Mouse (Mus musculus) right cerebral cortex, postnatal 10 days (tissue): Measurements from ENCODE around the gene Gm20388.
A peak's percentile ranks its signal among the peaks of the same experiment; 100 is the strongest.

Experiments used
- DNase-seq, 2 experiments: peaks; one replicate each; pipeline ENCODE4 v3.0.0; 2021; ENCODE audit warnings: low spot score in 2 of 2

Gm20388 gene

DNA sequence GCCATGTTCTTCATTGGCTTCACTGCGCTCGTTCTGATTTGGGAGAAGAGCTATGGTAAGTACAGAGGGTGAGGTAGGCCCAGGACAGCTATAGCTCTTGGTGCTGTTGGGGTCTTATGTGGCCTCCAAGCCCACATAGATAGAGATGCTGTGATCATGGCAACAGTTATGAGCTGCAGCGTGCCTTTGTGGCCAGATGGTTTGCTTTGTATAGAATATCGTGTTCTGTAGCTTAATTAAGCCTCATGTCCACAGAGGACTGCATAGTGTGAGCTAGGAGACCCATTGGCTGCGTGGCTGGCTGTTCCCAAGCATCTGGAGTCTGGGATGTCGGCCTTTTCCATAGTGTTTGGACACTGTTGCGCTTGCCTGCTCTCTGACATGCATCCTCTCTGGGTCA is 762.7 kb downstream of the Gm20388 start:
- DNase-seq, result peak; percentile 48 to 74

DNA sequence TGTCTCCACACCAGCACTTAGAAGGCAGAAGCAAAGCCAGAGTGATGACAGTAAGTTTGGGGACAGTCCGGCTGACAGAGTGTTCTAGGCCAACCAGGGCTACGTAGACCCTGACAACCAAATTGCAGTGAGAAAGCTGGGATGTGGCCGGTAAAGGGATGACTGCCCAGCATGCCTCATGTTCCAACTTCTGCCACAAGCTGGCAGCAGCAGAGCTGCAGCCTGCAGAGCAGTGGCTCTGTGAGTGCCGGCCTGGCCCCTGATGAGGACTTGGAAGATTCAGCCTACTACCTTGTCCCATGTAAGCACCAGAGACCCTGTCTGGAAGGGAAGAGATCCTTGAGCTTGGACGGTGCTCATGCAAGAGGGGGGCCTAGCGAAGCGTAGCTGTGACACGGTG is 765.1 kb downstream of the Gm20388 start:
- no peak for DNase-seq

DNA sequence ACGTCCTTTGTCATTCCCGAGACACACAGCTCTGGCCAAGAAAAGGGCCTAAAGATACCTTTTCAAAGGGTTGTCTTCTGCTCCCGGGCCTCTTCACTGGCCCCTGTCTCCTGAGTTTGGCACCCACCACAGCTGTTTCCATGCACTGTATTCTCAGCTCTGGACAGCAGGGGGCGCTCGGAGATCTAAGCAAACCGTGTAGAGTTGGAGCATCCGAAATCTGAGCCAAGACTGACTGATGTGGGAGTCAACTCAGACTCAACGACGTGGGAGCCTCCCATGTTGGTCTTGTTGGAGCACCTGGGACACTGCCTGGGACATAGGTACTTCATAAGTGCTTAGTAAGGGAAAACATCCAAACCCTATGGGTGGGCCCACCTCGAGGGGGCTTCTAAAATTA is 767.8 kb downstream of the Gm20388 start:
- peak; percentile 86 to 92 for DNase-seq

DNA sequence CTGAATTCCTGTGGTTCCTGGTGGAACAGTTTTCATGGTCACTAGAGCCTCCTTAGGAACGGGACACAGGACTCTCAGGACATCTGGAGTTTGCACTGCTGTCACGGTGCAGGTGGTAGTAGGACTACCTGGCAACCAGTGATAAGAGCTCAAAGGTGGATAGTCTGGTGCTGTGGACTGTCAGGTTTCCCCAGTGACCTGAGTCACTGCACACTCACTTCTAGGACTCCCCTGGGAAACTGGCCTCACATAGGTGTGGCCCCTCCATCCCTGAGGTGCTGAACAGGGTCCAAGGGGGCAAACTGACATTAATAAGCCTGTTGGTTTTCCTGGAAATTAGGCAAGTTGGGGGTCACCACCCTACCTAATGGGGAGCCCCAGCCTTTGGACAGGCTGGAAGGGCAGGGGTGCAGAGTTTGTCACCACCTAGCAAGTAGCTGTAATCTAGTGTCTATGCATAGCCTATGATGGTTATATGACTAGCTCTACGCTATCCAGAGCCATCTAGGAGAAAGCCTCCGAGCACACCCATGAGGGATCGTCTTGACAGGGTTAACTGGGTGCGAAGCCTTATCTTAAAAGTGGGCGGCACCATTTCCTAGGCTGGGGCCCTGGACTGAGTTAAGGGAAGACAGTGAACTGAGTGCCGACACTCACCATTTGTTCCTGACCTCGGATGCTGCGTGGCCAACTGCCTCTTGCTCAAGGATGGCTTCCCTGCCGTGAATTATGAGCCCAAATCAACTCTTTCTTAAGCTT is 769.2 kb downstream of the Gm20388 start:
- no peak for DNase-seq

DNA sequence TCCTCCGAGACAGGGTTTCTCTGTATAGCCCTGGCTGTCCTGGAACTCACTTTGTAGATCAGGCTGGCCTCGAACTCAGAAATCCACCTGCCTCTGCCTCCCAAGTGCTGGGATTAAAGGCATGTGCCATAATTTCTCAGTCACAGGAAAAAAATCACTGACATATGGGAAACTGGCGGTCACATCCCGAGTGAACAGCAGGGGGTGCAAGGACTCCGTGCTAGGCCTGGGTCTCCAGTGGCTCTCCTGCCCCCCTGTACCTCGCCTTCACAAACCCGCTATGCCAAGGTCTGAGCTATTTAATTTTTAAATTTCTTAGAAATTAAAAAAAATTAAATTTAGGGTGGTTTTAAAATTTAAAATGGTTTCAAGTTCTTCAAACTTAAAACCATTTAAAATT is 769.8 kb downstream of the Gm20388 start:
- peak in 1 of 2 experiments; percentile 75 for DNase-seq

DNA sequence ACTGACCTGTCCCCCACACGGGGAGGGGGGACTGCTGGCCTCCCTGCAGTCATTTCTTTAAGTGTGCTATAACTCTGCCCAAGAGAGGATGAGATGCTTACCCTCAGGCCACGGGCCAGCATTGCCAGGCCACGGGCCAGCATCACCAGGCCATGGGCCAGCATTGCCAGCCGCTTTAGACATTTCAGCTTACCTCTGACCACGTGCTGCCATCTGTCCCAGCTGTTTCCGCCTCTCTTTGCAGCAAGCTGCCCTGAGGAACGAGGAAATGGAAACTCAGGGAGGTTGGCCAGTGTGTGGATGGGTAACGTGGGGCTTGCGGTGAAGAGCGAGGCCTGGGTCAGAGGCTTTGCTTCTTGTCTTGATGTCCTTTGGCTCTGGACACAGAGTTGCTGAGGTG is 770.5 kb downstream of the Gm20388 start:
- no peak for DNase-seq

DNA sequence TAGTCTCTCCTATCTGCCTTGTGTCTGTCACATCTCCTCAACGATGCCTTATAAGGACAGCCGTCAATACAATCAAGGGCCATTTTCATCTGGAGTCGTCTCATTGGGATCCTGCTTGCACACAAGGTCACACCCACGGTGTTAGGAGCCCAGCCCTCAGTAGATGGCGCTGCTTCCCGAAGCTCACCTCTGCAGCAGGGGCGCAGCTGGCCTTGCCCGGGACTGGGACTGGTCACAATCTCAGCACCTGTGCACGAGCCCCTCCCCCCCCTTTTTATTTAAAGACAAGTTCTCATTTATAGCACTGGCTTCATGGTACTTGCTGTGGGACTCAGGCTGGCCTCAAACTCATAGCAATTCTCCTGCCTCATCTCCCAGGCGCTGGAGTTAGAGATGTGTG is 773.0 kb downstream of the Gm20388 start:
- DNase-seq, result peak in 1 of 2 experiments; percentile 70

DNA sequence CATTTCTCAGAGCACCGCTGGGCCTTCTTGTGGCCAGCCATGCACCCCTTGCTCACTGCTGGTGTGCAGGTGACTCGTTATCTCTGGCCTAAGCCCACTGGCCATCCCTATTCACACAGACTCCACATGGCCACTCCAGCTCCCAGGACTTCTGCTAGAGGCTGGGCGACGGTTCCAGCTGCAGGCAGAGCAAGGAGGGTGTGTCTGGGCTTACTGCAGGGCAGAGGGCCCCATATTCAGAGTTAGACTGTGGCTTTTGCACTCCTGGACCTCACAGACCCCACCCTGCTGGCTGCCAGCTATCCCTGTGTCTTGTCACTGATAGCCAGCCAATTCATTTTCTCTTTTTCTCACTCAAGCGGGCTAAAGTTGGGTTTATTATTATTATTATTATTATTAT is 773.4 kb downstream of the Gm20388 start:
- no peak for DNase-seq

DNA sequence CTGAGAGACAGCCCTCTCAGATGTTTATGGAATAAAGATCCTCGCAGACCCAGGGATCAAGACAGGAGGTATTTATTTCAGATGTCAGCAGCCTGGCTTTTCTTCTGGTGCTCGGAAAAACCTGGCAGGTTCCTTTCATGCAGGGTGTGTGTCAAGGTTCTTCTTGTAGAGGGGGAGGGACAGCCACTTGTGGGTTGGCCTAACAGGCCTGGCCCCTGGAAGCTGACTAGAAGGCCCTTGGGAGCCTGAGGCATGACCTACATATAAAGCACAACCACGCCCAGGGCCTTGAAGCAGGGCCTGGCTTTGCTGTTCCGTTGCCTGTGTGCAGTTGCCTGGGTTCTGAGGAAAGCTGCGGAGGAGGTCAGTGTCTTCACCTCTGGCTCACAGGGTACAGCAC is 774.5 kb downstream of the Gm20388 start:
- no peak for DNase-seq

DNA sequence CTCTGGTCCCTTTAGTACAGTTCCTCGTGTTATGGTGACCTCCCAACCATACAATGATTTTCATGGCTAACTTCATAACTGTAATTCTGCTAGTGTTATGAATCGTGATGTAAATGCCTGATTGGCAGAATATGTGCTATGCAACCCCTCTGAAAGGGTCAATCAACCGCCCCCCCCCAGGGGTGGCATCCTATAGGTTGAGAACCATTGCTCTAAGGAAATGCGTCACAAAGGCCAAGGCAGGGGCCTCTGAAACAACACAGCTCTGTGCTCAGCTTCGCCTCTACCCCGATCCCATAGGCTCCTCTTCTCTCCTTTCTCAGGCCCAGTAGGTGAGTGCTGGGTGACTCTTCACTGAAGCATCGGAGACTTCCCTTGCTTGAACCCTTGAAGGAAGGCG is 775.0 kb downstream of the Gm20388 start:
- no peak for DNase-seq

DNA sequence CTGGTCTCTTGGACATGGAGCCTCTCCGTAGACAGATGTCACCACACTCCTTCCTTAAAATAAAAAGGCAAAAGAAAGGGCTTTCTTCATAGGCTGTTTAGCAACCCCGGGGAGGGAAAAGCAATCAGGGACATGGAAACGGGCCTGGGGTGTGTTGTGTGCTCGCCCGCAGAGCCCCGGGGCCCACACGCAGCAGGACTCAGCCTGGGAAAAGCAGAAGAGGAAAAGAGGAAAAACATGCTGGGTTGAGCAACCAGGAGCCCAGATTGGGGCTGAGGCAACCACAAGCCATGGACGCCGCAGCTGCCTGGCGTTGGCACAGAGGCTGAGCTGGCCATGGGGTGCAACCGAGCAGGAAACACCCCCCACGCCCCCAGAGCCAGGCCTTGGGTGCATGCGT is 775.4 kb downstream of the Gm20388 start:
- DNase-seq, result peak in 1 of 2 experiments; percentile 59

DNA sequence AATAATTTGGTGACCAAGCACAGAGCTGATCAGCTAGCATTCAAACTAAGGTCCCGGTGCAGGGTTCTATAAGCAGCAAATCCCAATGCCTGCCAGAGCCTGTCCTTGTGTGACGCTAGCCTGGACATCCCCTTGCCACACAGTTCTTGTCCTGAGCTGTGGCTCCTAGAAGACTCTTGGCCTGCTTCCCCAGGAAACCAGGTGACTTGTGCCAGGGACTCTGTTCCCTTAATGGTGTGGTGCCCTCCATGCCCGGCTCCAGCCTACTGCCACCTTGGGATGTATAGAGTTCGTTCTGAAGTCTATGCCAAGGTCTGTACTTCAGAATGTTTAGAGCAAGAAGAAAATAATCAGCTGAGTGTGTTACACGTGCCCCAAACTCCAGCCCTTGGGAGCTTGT is 775.9 kb downstream of the Gm20388 start:
- DNase-seq, result no peak

DNA sequence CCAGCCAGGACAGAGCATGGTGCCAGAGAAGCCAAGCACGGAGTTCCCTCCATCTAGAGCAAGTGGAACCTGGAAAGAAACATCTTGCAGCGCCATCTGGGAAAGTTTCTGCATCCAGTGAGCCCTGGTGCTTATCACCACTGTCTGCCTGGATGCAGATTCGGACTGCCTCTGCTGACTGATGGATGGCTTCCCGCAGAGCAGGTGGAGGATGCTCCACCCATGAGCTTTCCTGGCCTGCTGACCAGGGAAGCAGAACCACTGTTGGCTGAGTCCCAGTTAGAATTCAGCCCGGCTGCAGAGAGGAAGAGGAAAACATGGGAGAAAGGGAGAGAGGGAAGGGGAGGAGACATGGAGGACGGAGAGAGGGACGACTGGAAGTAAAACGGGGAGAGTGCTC is 777.1 kb downstream of the Gm20388 start:
- no peak for DNase-seq

DNA sequence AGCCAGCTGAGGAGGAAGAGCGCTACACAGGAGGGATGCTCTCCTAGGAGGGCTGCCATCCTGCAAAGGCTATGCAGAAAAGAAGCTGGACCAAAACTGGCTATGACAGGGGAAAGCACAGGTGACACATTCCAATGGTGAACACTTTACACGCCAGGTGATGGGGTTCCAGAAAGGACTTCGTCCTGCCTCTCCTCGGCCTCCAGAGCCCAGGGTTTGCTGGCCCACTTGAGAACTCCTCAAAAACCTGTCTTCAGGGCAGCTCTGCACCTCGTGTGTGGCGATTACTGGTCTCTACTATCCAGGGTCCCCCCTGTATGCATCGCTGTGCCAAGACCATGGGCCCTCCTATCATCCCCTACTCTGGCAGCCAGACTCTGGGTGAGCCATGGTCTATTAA is 777.9 kb downstream of the Gm20388 start:
- no peak for DNase-seq

DNA sequence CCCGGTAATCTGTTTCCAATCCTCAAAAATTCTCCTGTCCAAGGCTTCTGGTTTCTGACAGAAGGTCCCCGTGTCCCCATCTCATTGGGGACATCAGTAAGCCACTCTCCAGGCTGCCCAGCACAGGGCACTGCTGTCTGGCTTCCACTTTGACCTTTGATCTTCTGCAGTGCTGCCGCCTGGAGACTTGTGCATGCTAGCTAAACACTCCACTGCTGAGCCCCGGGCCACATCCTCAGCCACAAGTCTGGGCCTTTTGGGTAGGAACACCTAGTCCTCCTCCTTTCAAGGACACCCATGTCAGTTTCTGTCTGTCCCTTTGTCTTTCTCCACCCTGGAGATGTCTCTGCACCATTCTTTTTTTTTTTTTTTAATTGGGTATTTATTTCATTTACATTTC is 782.3 kb downstream of the Gm20388 start:
- DNase-seq, result no peak

DNA sequence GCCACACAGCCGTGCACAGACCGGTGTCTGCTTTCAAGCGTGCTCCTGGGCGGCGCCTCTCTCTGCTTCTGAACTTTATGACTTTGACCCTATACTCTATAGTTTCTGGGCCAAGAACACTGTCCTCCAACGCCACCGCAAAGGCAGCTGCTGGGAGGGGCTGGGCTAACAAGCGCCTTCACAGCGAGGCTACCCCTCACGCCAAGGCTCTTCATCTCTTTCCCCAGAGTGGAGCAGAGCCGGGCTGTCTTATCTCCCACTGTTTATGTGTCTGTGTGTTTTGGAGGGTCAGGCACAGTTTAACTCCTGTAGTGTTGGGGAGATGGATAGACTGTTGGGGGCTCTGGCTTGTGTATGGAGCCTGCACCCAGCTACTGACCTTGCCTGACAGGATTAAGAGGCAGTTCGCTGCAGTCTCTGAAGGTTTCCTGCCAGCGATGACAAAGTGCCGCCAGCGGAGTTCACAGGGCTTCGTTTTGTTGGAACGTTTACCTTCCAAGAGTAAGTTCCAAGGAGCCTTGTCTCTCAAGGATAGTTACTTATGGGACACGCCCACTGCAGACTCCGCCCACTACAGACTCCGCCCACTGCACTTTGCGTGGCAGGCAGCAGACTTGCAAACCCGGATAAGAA is 783.3 kb downstream of the Gm20388 start:
- no peak for DNase-seq

DNA sequence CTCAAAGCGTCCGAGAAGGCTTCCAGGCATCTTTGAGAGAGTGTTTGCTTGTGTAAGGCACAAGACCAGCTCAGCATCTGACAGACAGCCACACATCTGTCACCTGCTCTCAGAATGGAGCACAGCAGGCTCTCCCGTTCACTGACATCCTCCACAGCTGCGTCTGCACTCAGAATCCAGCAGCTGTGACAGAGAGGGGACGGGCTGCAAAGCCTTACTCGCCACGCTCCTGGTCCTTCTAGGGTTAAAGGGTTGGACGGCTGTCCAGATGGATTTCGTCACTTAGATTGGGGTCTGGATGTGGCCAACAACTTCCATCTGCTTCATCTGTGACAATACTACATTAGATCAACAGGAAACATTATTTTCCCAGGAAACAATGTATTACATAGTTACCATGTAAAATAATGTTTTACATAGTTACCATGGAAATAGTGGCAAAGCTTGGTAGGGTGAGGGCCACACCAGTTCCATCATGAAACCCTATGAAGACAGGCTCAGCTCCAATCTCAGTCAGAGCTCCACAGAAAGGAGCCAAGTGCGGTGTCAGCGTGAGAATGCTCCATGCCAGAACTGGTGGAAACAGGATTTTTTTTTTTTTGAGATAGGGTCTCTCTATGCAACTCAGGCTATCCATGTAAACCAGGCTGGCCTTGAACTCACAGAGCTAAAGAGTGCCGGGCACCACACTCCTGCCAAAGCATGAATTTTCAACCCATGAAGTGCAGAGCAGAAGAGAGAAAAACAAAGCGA is 785.9 kb downstream of the Gm20388 start:
- no peak for DNase-seq

DNA sequence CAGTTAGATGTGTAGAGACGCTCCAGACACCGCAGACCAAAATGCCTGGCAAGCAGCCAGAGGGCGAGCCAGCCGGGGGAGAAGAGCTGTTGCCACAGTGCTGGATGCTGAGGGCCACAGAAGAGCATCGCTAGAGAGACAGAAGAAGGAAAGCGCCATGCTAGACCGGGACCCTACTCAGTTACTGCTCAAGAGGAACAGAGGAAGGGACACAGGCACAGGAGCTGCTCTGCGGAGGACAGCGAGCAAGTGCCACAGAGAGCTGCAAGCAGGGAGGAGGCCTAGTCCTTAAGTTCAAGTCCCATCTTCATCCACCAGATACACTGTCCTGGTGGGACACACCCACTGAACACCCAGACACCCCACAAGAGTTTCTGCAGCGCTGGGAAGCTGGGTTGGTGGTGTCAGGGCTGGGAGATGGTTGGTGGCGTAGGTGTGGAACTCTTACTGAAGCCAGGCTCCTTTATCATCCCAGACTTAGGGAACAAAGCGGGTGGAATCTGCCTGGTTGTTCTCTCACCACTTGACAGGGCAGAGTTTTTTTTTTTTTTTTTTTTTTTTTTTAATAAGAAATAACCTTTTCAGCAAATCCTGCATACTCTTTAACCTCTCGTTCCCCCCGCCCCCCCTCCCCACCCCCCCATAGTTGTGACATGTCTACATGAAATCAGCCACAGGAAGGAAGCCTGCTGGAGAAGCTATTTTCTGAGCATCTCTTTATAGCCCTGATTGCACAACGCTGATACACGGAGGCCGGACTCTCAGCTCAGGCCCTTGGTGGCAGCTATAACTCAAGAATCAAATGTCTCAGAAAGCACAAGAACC is 786.7 kb downstream of the Gm20388 start:
- DNase-seq, result peak; percentile 72

DNA sequence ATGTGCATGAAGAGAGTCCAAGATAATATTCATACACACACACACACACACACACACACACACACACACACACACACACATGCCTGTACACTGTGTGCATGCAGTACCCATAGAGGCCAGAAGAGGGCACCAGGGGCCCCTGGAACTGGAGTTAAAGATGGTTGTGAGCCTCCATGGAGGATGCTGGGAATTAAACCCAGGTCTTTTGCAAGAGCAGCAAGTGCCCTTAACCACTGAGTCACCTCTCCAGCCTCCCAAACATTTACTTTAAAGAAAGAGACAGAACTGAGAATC is 787.3 kb downstream of the Gm20388 start:
- DNase-seq, result no peak

DNA sequence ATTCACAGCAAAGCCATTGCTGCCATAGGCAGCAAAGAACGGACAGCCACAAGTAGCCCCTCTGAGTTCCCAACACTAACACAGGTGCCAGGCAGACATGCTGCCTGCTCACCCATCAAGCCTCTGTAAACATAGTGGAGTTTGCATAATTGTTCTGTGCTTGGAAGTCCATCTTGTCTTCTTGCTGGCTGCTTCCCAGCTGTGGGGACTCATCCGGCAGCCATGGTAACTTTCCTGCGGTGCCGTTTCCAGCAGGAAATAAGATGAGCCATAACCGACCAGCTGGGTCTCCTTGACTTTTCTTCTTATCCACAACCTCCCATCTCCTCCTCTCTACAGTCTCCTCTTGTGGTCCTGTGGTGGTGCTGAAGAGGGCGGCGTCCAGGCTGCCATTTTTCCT is 787.8 kb downstream of the Gm20388 start:
- DNase-seq, result no peak

DNA sequence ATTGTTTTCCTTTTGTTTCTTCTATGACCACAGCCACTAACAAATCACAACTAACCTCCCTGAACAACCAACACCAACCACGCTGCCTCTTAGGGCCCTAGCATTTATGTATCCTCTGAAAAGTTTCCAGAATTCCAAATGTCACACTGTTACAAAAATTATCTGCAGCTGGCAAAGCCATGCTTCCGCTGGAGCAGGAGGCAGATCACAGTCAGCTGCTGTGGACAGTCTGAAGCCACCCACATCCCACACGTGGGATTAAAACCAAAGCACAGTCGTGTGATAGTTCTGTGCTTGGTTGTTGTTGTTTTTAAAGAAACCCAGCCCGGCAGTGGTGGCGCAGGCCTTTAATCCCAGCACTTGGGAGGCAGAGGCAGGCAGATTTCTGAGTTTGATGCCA is 788.4 kb downstream of the Gm20388 start:
- DNase-seq, result no peak

DNA sequence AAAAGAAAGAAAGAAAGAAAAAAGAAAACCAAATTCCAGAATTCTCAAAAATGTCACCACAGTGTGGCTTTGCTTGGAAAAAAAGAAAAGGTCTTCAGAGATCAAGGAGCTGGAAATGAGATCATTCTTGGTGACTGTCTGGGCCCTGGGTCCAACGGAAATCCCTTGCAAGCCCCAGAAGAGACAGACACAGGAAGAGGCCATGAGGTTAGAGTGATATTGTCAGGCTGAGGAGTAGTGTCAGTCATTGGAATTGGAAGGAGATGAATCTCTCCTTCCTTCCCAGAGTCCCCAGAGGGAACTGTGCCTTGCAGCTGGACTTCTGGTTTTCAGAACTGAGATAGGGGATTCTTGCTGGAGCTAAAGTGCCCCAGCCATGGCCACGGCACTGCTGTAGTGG is 788.9 kb downstream of the Gm20388 start:
- DNase-seq, result no peak
